Mouse (Mus musculus) granulocyte monocyte progenitor cell, adult 5-6 weeks (primary cell): ENCODE measurements around the gene Ppp2r5b. TPM values are rescaled to one million over a fixed set of nuclear protein-coding genes. Genes with fewer than 3 reads are reported as not detected.

Experiments
- total RNA-seq, 2 experiments: library from RNA; stranded (forward) in 1 of 2; stranded (reverse) in 1 of 2; fragments of 200-712, 200-1000 nt in 1 of 2; fragments of >200 nt in 1 of 2; fragmentation: Nextera tagmentation in 1 of 2; gene quantifications; 2 replicates each; pipeline ENCODE4 v1.2.3; 2014 to 2017

Ppp2r5b gene
- total RNA-seq, 2 experiments from 2014 or later: 3.1 to 3.7 TPM

Other genes with a start within 250 kb of the Ppp2r5b start
- gene Slc22a20, start 249.7 kb downstream of the Ppp2r5b start, total RNA-seq (2014; fragmentation: Nextera tagmentation): not detected in 2 replicates
- not detected in 2 replicates for gene Slc22a20, start 249.7 kb downstream of the Ppp2r5b start, total RNA-seq (2017)
- gene Capn1, start 220.0 kb downstream of the Ppp2r5b start, total RNA-seq (2014; fragmentation: Nextera tagmentation): 35.2 and 38.6 TPM in 2 replicates
- 32.2 and 37.7 TPM in 2 replicates for gene Capn1, start 220.0 kb downstream of the Ppp2r5b start, total RNA-seq (2017)
- 33.6 and 46.5 TPM in 2 replicates for gene Syvn1, start 189.3 kb downstream of the Ppp2r5b start, total RNA-seq (2014; fragmentation: Nextera tagmentation)
- gene Syvn1, start 189.3 kb downstream of the Ppp2r5b start, total RNA-seq (2017): 3.8 and 8.2 TPM in 2 replicates
- gene Mrpl49, start 178.1 kb downstream of the Ppp2r5b start, total RNA-seq (2014; fragmentation: Nextera tagmentation): 39.7 and 52.3 TPM in 2 replicates
- gene Mrpl49, start 178.1 kb downstream of the Ppp2r5b start, total RNA-seq (2017): 45.2 and 46.1 TPM in 2 replicates
- 2,326 and 2,717 TPM in 2 replicates for gene Fau, start 178.0 kb downstream of the Ppp2r5b start, total RNA-seq (2014; fragmentation: Nextera tagmentation)
- gene Fau, start 178.0 kb downstream of the Ppp2r5b start, total RNA-seq (2017): 1,639 and 2,001 TPM in 2 replicates
- gene Znhit2, start 174.7 kb downstream of the Ppp2r5b start, total RNA-seq (2014; fragmentation: Nextera tagmentation): 5.0 and 17.6 TPM in 2 replicates
- gene Znhit2, start 174.7 kb downstream of the Ppp2r5b start, total RNA-seq (2017): 13.7 and 17.6 TPM in 2 replicates
- gene Tm7sf2, start 167.5 kb downstream of the Ppp2r5b start, total RNA-seq (2014; fragmentation: Nextera tagmentation): 14.4 and 19.3 TPM in 2 replicates
- 3.4 and 4.0 TPM in 2 replicates for gene Tm7sf2, start 167.5 kb downstream of the Ppp2r5b start, total RNA-seq (2017)
- 33.1 and 44.0 TPM in 2 replicates for gene Vps51, start 158.6 kb downstream of the Ppp2r5b start, total RNA-seq (2014; fragmentation: Nextera tagmentation)
- 48.0 and 48.5 TPM in 2 replicates for gene Vps51, start 158.6 kb downstream of the Ppp2r5b start, total RNA-seq (2017)
- not detected in 2 replicates for gene Tmem262, start 155.8 kb downstream of the Ppp2r5b start, total RNA-seq (2014; fragmentation: Nextera tagmentation)
- gene Tmem262, start 155.8 kb downstream of the Ppp2r5b start, total RNA-seq (2017): not detected in 2 replicates
- gene Gm28374, start 153.6 kb downstream of the Ppp2r5b start, total RNA-seq (2014; fragmentation: Nextera tagmentation): not detected in 2 replicates
- not detected in 2 replicates for gene Gm28374, start 153.6 kb downstream of the Ppp2r5b start, total RNA-seq (2017)
- 11.9 and 21.6 TPM in 2 replicates for gene Zfpl1, start 150.9 kb downstream of the Ppp2r5b start, total RNA-seq (2014; fragmentation: Nextera tagmentation)
- gene Zfpl1, start 150.9 kb downstream of the Ppp2r5b start, total RNA-seq (2017): 19.9 and 30.2 TPM in 2 replicates
- 39.0 and 43.6 TPM in 2 replicates for gene Cdca5, start 150.9 kb downstream of the Ppp2r5b start, total RNA-seq (2014; fragmentation: Nextera tagmentation)
- 34.8 and 42.1 TPM in 2 replicates for gene Cdca5, start 150.9 kb downstream of the Ppp2r5b start, total RNA-seq (2017)
- 2.7 TPM in 1 of 2 replicates, not detected in the other for gene AC131692.1, start 141.5 kb downstream of the Ppp2r5b start, total RNA-seq (2014; fragmentation: Nextera tagmentation)
- gene AC131692.1, start 141.5 kb downstream of the Ppp2r5b start, total RNA-seq (2017): 2.2 TPM in 1 of 2 replicates, not detected in the other
- 0.28 and 1.1 TPM in 2 replicates for gene Naaladl1, start 130.1 kb downstream of the Ppp2r5b start, total RNA-seq (2014; fragmentation: Nextera tagmentation)
- gene Naaladl1, start 130.1 kb downstream of the Ppp2r5b start, total RNA-seq (2017): not detected in 2 replicates
- gene Sac3d1, start 117.2 kb downstream of the Ppp2r5b start, total RNA-seq (2014; fragmentation: Nextera tagmentation): 8.5 and 10.2 TPM in 2 replicates
- gene Sac3d1, start 117.2 kb downstream of the Ppp2r5b start, total RNA-seq (2017): 5.9 and 7.2 TPM in 2 replicates
- 31.2 and 31.3 TPM in 2 replicates for gene Snx15, start 107.6 kb downstream of the Ppp2r5b start, total RNA-seq (2014; fragmentation: Nextera tagmentation)
- 9.7 and 11.2 TPM in 2 replicates for gene Snx15, start 107.6 kb downstream of the Ppp2r5b start, total RNA-seq (2017)
- 5.1 TPM in 1 of 2 replicates, not detected in the other for gene Batf2, start 94.9 kb downstream of the Ppp2r5b start, total RNA-seq (2014; fragmentation: Nextera tagmentation)
- 0.77 and 2.3 TPM in 2 replicates for gene Batf2, start 94.9 kb downstream of the Ppp2r5b start, total RNA-seq (2017)
- 22.6 and 37.1 TPM in 2 replicates for gene Arl2, start 94.3 kb downstream of the Ppp2r5b start, total RNA-seq (2014; fragmentation: Nextera tagmentation)
- 27.1 and 30.7 TPM in 2 replicates for gene Arl2, start 94.3 kb downstream of the Ppp2r5b start, total RNA-seq (2017)
- not detected in 2 replicates for gene Majin, start 51.5 kb downstream of the Ppp2r5b start, total RNA-seq (2014; fragmentation: Nextera tagmentation)
- not detected in 2 replicates for gene Majin, start 51.5 kb downstream of the Ppp2r5b start, total RNA-seq (2017)
- gene Gpha2, start 9.5 kb downstream of the Ppp2r5b start, total RNA-seq (2014; fragmentation: Nextera tagmentation): not detected in 2 replicates
- gene Gpha2, start 9.5 kb downstream of the Ppp2r5b start, total RNA-seq (2017): not detected in 2 replicates
- gene Atg2a, start 5.8 kb upstream of the Ppp2r5b start, total RNA-seq (2014; fragmentation: Nextera tagmentation): 18.3 and 30.9 TPM in 2 replicates
- gene Atg2a, start 5.8 kb upstream of the Ppp2r5b start, total RNA-seq (2017): 5.5 and 8.3 TPM in 2 replicates
- 20.4 and 20.6 TPM in 2 replicates for gene Ehd1, start 40.9 kb upstream of the Ppp2r5b start, total RNA-seq (2014; fragmentation: Nextera tagmentation)
- gene Ehd1, start 40.9 kb upstream of the Ppp2r5b start, total RNA-seq (2017): 16.2 and 21.6 TPM in 2 replicates
- gene Cdc42bpg, start 70.6 kb upstream of the Ppp2r5b start, total RNA-seq (2014; fragmentation: Nextera tagmentation): 2.6 and 4.1 TPM in 2 replicates
- gene Cdc42bpg, start 70.6 kb upstream of the Ppp2r5b start, total RNA-seq (2017): 3.6 and 4.4 TPM in 2 replicates
- 37.7 and 54.2 TPM in 2 replicates for gene Men1, start 99.1 kb upstream of the Ppp2r5b start, total RNA-seq (2014; fragmentation: Nextera tagmentation)
- gene Men1, start 99.1 kb upstream of the Ppp2r5b start, total RNA-seq (2017): 30.5 and 33.4 TPM in 2 replicates
- 50.7 and 54.7 TPM in 2 replicates for gene Map4k2, start 105.3 kb upstream of the Ppp2r5b start, total RNA-seq (2014; fragmentation: Nextera tagmentation)
- 26.1 and 30.6 TPM in 2 replicates for gene Map4k2, start 105.3 kb upstream of the Ppp2r5b start, total RNA-seq (2017)
- 286 and 301 TPM in 2 replicates for gene Sf1, start 127.8 kb upstream of the Ppp2r5b start, total RNA-seq (2014; fragmentation: Nextera tagmentation)
- 187 and 209 TPM in 2 replicates for gene Sf1, start 127.8 kb upstream of the Ppp2r5b start, total RNA-seq (2017)
- gene Pygm, start 148.5 kb upstream of the Ppp2r5b start, total RNA-seq (2014; fragmentation: Nextera tagmentation): 0.92 and 6.9 TPM in 2 replicates
- gene Pygm, start 148.5 kb upstream of the Ppp2r5b start, total RNA-seq (2017): 0.41 TPM in 1 of 2 replicates, not detected in the other
- 279 and 345 TPM in 2 replicates for gene Rasgrp2, start 163.5 kb upstream of the Ppp2r5b start, total RNA-seq (2014; fragmentation: Nextera tagmentation)
- 308 and 310 TPM in 2 replicates for gene Rasgrp2, start 163.5 kb upstream of the Ppp2r5b start, total RNA-seq (2017)
- not detected in 2 replicates for gene Nrxn2, start 182.9 kb upstream of the Ppp2r5b start, total RNA-seq (2014; fragmentation: Nextera tagmentation)
- not detected in 2 replicates for gene Nrxn2, start 182.9 kb upstream of the Ppp2r5b start, total RNA-seq (2017)